Mouse (Mus musculus) erythroblast, embryonic 14.5 days (primary cell): ENCODE data around the gene Cetn4.

Experiments
- GATA1 ChIP-seq: IDR thresholded peaks from 2 replicates; pipeline ENCODE4 v1.6.1; 2012; ENCODE audit warnings: low read length, inconsistent platforms, mixed read lengths
- TAL1 ChIP-seq: IDR thresholded peaks from 3 replicates; pipeline ENCODE4 v1.6.1; 2012; ENCODE audit warnings: low read length, inconsistent platforms, mixed read lengths

DNA sequence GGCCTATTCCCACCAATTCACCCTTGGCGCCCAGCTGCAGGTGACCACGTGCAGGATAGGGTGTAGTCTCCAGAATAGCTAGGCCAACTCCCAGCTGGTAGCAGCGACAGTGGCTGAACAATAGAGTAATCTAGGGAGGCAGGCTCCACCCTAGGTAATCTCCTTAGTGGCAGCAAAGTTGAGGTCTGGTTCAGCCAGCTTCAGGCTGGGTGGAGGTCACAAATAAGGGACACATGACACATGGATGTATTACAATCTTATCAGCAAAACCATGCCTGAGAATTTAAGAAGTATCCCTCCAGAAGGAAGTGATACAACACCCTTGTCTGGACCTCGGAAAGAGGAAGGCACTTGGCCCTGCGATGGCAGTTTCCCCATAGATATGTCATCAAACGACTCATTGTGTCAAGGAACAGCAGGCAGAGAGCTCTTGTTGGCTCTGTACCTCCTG lies 19.5 kb upstream of the Cetn4 start:
- TF ChIP-seq TAL1: 0 out of 3 replicates have a peak, but pooled peaks have one; percentile 17
- no peak for TF ChIP-seq GATA1
